Mouse (Mus musculus): Measurements from ENCODE around the gene Phf19. TPM values are rescaled to one million over a fixed set of nuclear protein-coding genes. Genes with fewer than 3 reads are reported as not detected.

Phf19 gene
- polyA plus RNA-seq, 1 experiment: 3.7 TPM

DNA sequence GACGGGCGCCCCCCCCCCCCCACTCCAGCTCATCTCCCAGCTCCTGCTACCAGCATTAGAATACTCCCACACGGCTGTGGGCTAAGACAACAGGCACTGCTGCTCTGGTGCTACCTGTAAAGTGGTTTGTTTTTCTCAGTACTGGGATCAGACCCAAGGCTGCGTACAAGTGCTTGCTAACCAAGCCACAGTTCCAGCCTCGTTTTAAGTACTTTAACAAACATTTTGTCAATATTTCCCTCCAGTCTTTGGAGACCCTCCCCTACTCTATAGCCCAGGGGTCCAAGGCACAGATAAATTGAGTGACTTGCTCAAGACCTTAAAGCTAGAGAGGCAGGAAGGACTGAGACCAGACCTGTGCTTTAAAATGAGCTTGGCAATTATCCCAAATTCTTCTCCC is 46.6 kb upstream of the Phf19 start:
- H3K36me3 ChIP-seq (ENCODE audit: control insufficient read depth, insufficient read depth, low read length): peaks cover 1% of the 10 kb centered on the region; the same call in 1 of the 2 replicates
- 77% methylated on average over 5 of the region's 5 CpGs for WGBS
- peak overlapping the region; percentile 99 for H3K27ac ChIP-seq (ENCODE audit: insufficient read depth, low read length)
- TF ChIP-seq CTCF (IDR thresholded peaks at IDR 0.05; ENCODE audit: extremely low read depth, insufficient read depth, insufficient read length, insufficient replicate concordance) (no peak), POLR2A (IDR thresholded peaks at IDR 0.05; ENCODE audit: low read depth, low read length) (no peak)
- DNase-seq (ENCODE audit: low read depth in 1 of 2, low spot score in 2 of 2): no peak
- no peaks in the 10 kb centered on the region for H3K27me3 ChIP-seq (ENCODE audit: control insufficient read depth, insufficient read depth, low read length)
- peaks cover 45% of the 10 kb centered on the region for H3K4me1 ChIP-seq (ENCODE audit: control insufficient read depth, insufficient read depth, insufficient read length)
- peak overlapping the region; percentile 56 for H3K4me3 ChIP-seq (ENCODE audit: extremely low read depth, insufficient read depth, insufficient read length)

DNA sequence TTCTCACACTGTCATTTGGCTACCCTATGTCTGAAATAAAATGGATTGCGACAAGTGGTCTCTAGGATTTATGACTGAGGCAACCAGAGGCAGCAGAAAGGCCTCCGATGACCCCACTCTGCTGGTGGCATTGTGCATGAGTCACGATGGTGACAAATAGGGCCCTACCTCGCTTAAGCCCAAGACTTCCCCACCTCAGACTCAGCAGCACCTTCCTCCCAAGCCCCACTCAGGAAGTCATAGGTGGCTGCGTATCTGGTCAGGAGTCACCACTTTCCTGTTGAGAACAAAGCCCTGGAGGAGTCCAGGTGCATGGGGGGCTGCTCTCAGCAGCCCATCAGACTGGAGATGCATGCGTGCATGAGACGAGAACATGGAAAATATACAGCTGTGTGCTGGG is 44.8 kb upstream of the Phf19 start:
- H3K27ac ChIP-seq (ENCODE audit: insufficient read depth, low read length): peak overlapping the region; percentile 77
- peak in 1 of 2 experiments; percentile 41 for DNase-seq (ENCODE audit: low read depth in 1 of 2, low spot score in 2 of 2)
- TF ChIP-seq POLR2A (IDR thresholded peaks at IDR 0.05; ENCODE audit: low read depth, low read length): no peak
- TF ChIP-seq CTCF (IDR thresholded peaks at IDR 0.05; ENCODE audit: extremely low read depth, insufficient read depth, insufficient read length, insufficient replicate concordance): no peak
- no peaks in the 10 kb centered on the region for H3K27me3 ChIP-seq (ENCODE audit: control insufficient read depth, insufficient read depth, low read length)
- peaks cover 1% of the 10 kb centered on the region; the same call in 1 of the 2 replicates for H3K36me3 ChIP-seq (ENCODE audit: control insufficient read depth, insufficient read depth, low read length)
- no peak overlapping the region for H3K4me3 ChIP-seq (ENCODE audit: extremely low read depth, insufficient read depth, insufficient read length)
- peaks cover 42% of the 10 kb centered on the region for H3K4me1 ChIP-seq (ENCODE audit: control insufficient read depth, insufficient read depth, insufficient read length)
- 27% methylated on average over 7 of the region's 7 CpGs for WGBS

DNA sequence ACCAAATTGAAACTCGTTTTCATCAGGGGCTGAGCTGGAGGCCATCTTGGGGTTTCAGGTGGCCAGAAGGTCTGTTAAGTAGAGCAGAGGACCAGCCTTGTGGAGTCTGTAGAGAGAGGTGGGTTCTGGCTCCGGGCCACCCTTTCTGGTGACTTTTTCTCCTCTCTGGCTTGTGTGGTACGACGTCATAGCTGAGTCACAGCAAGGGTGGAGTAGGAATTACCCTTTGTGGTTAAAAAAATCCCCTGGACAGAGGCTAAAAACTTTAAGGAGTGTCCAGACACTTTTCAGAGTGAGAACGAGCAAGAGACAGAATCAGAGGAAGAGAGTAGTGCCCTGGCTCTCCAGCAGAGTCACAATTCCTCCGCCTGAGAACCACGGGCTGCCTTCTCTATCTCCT is 44.2 kb upstream of the Phf19 start:
- 40% methylated on average over 7 of the region's 7 CpGs for WGBS
- peak in 1 of 2 experiments; percentile 49 for DNase-seq (ENCODE audit: low read depth in 1 of 2, low spot score in 2 of 2)
- Histone ChIP-seq H3K27ac (ENCODE audit: insufficient read depth, low read length) (peak overlapping the region; percentile 77), H3K36me3 (ENCODE audit: control insufficient read depth, insufficient read depth, low read length) (peaks cover 3% of the 10 kb centered on the region; the same call in 1 of the 2 replicates), H3K4me1 (ENCODE audit: control insufficient read depth, insufficient read depth, insufficient read length) (peaks cover 44% of the 10 kb centered on the region), H3K27me3 (ENCODE audit: control insufficient read depth, insufficient read depth, low read length) (no peaks in the 10 kb centered on the region), H3K4me3 (ENCODE audit: extremely low read depth, insufficient read depth, insufficient read length) (peak overlapping the region; percentile 16; the same call in 1 of the 2 replicates)
- TF ChIP-seq POLR2A (IDR thresholded peaks at IDR 0.05; ENCODE audit: low read depth, low read length) (no peak), CTCF (IDR thresholded peaks at IDR 0.05; ENCODE audit: extremely low read depth, insufficient read depth, insufficient read length, insufficient replicate concordance) (no peak)

GRCm38 (mm10) chr2:34957405-34957804 is 43.6 kb upstream of the Phf19 start:
- H3K27ac ChIP-seq (ENCODE audit: insufficient read depth, low read length): peak overlapping the region; percentile 77
- H3K4me3 ChIP-seq (ENCODE audit: extremely low read depth, insufficient read depth, insufficient read length): no peak overlapping the region
- DNase-seq (ENCODE audit: low read depth in 1 of 2, low spot score in 2 of 2): no peak
- peaks cover 40% of the 10 kb centered on the region for H3K4me1 ChIP-seq (ENCODE audit: control insufficient read depth, insufficient read depth, insufficient read length)
- TF ChIP-seq CTCF (IDR thresholded peaks at IDR 0.05; ENCODE audit: extremely low read depth, insufficient read depth, insufficient read length, insufficient replicate concordance) (no peak), POLR2A (IDR thresholded peaks at IDR 0.05; ENCODE audit: low read depth, low read length) (no peak)
- H3K27me3 ChIP-seq (ENCODE audit: control insufficient read depth, insufficient read depth, low read length): no peaks in the 10 kb centered on the region
- H3K36me3 ChIP-seq (ENCODE audit: control insufficient read depth, insufficient read depth, low read length): peaks cover 3% of the 10 kb centered on the region; the same call in 1 of the 2 replicates
- 85% methylated on average over 1 of the region's 1 CpGs for WGBS

DNA sequence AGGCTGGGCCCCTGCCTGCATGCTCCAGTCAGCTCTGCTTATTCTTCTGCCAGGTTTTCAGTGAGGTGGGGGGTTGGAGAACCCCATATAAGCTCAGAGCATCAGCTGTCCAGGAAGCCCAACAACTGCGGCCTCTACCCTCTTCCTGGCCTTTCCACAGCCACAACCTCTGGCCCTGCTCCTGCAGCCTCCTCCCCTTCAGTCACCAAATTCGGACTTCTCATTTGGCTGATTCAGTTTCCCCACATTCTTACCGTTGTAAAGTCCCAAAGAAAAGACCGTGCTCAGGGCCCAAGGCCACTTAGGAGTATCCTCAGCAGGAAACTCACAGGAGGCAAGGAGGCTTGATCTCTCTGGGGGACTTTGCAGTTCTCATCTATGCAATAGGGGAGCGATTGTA is 43.1 kb upstream of the Phf19 start:
- Histone ChIP-seq H3K4me3 (ENCODE audit: extremely low read depth, insufficient read depth, insufficient read length) (no peak overlapping the region), H3K27me3 (ENCODE audit: control insufficient read depth, insufficient read depth, low read length) (no peaks in the 10 kb centered on the region), H3K27ac (ENCODE audit: insufficient read depth, low read length) (no peak overlapping the region), H3K36me3 (ENCODE audit: control insufficient read depth, insufficient read depth, low read length) (peaks cover 3% of the 10 kb centered on the region), H3K4me1 (ENCODE audit: control insufficient read depth, insufficient read depth, insufficient read length) (peaks cover 36% of the 10 kb centered on the region)
- 31% methylated on average over 5 of the region's 5 CpGs for WGBS
- no peak for DNase-seq (ENCODE audit: low read depth in 1 of 2, low spot score in 2 of 2)
- TF ChIP-seq CTCF (IDR thresholded peaks at IDR 0.05; ENCODE audit: extremely low read depth, insufficient read depth, insufficient read length, insufficient replicate concordance) (no peak), POLR2A (IDR thresholded peaks at IDR 0.05; ENCODE audit: low read depth, low read length) (no peak)

- H3K27me3 ChIP-seq (ENCODE audit: control insufficient read depth, insufficient read depth, low read length): no peaks in the 10 kb centered on the region
- H3K27ac ChIP-seq (ENCODE audit: insufficient read depth, low read length): peak overlapping the region; percentile 2; the same call in 1 of the 2 replicates
- peaks cover 27% of the 10 kb centered on the region for H3K4me1 ChIP-seq (ENCODE audit: control insufficient read depth, insufficient read depth, insufficient read length)
- no peak overlapping the region for H3K4me3 ChIP-seq (ENCODE audit: extremely low read depth, insufficient read depth, insufficient read length)
- TF ChIP-seq CTCF (IDR thresholded peaks at IDR 0.05; ENCODE audit: extremely low read depth, insufficient read depth, insufficient read length, insufficient replicate concordance): no peak
- no peak for TF ChIP-seq POLR2A (IDR thresholded peaks at IDR 0.05; ENCODE audit: low read depth, low read length)
- peaks cover 3% of the 10 kb centered on the region for H3K36me3 ChIP-seq (ENCODE audit: control insufficient read depth, insufficient read depth, low read length)
- DNase-seq (ENCODE audit: low read depth in 1 of 2, low spot score in 2 of 2): no peak
Measured at GRCm38 (mm10) chr2:34954344-34954743, 40.5 kb upstream of the Phf19 start.

- Histone ChIP-seq H3K27ac (ENCODE audit: insufficient read depth, low read length) (peak overlapping the region; percentile 46), H3K4me1 (ENCODE audit: control insufficient read depth, insufficient read depth, insufficient read length) (peaks cover 24% of the 10 kb centered on the region), H3K36me3 (ENCODE audit: control insufficient read depth, insufficient read depth, low read length) (peaks cover 3% of the 10 kb centered on the region), H3K4me3 (ENCODE audit: extremely low read depth, insufficient read depth, insufficient read length) (no peak overlapping the region), H3K27me3 (ENCODE audit: control insufficient read depth, insufficient read depth, low read length) (no peaks in the 10 kb centered on the region)
- TF ChIP-seq CTCF (IDR thresholded peaks at IDR 0.05; ENCODE audit: extremely low read depth, insufficient read depth, insufficient read length, insufficient replicate concordance): no peak
- no peak for TF ChIP-seq POLR2A (IDR thresholded peaks at IDR 0.05; ENCODE audit: low read depth, low read length)
- 84% methylated on average over 2 of the region's 2 CpGs for WGBS
- DNase-seq (ENCODE audit: low read depth in 1 of 2, low spot score in 2 of 2): no peak
Measured at GRCm38 (mm10) chr2:34953547-34954116, 39.8 kb upstream of the Phf19 start.

Data from spleen, adult 2 months (tissue).